Mouse (Mus musculus): ENCODE results near the gene Cnpy3. TPM values are rescaled to one million over a fixed set of nuclear protein-coding genes. Genes with fewer than 3 reads are reported as not detected.

Gene Cnpy3
- polyA plus RNA-seq, 1 experiment from 2014 or later: 78.2 TPM

DNA sequence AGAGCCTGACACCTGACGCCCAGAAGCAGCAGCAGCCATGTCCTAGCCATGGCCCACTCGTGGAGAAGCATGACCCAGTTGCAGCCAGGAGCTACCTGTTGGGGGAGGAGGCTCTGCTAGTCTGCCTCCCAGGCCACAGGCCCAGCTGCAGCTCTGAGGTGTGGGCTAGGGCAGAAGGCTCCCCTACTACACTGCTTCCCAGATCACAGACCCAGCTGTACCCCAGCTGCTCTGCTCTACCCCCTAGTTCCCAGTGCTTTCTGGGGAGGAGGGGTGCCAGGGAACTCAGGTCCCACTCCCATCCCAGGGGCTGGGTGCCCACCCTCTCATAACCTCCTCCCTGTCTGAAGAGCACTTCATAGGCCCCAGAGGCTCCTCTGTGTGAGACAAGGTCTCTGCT, 11.5 kb upstream of the Cnpy3 start, which contains the start of gene Ptcra:
Gene Ptcra (minus strand): TSS at position 169 of the 400 bp plus-strand sequence.
- H3K4me1 ChIP-seq: no peaks in the 10 kb centered on the region
- H3K27me3 ChIP-seq: no peaks in the 10 kb centered on the region
- H3K36me3 ChIP-seq: no peaks in the 10 kb centered on the region
- 63% methylated on average over 2 of the region's 2 CpGs for WGBS
- H3K27ac ChIP-seq (replicated peaks): no peak within 1 kb of the TSS
- no peak within 1 kb of the TSS for H3K4me3 ChIP-seq (replicated peaks)
- 0 out of 2 replicates have a peak, but pooled peaks have one; percentile 15 for ATAC-seq (ENCODE audit: insufficient number of reproducible peaks, low FRiP score, low TSS enrichment, low read depth)
- no peaks in the 10 kb centered on the region for H3K9me3 ChIP-seq (replicated peaks)
- no peak within 1 kb of the TSS for H3K9ac ChIP-seq
- no peak within 1 kb of the TSS for H3K4me2 ChIP-seq (replicated peaks)

- H3K27ac ChIP-seq (replicated peaks): no peak overlapping the region
- 58% methylated on average over 12 of the region's 12 CpGs for WGBS
Observed at GRCm38 (mm10) chr17:46758753-46759152, 6.7 kb upstream of the Cnpy3 start.

GRCm38 (mm10) chr17:46751056-46751793, 789 bp downstream of the Cnpy3 start:
- Histone ChIP-seq H3K9ac (peak overlapping the region; percentile 57), H3K27me3 (no peaks in the 10 kb centered on the region), H3K9me3 (replicated peaks) (no peaks in the 10 kb centered on the region), H3K4me3 (replicated peaks) (peak overlapping the region; percentile 80), H3K27ac (replicated peaks) (peak overlapping the region; percentile 92), H3K4me1 (peaks cover 11% of the 10 kb centered on the region), H3K4me2 (replicated peaks) (peak overlapping the region; percentile 73), H3K36me3 (peaks cover 8% of the 10 kb centered on the region; the same call in 1 of the 2 replicates)
- 20% methylated on average over 16 of the region's 16 CpGs for WGBS
- peak; percentile 17; the same call in 1 of the 2 replicates for ATAC-seq (ENCODE audit: insufficient number of reproducible peaks, low FRiP score, low TSS enrichment, low read depth)

More at GRCm38 (mm10) chr17:46758753-46759152, 6.7 kb upstream of the Cnpy3 start:
- no peaks in the 10 kb centered on the region for H3K4me1 ChIP-seq
- no peak overlapping the region for H3K4me2 ChIP-seq (replicated peaks)
- no peaks in the 10 kb centered on the region for H3K9me3 ChIP-seq (replicated peaks)
- no peaks in the 10 kb centered on the region for H3K36me3 ChIP-seq
- no peak for ATAC-seq (ENCODE audit: insufficient number of reproducible peaks, low FRiP score, low TSS enrichment, low read depth)
- H3K9ac ChIP-seq: no peak overlapping the region
- H3K4me3 ChIP-seq (replicated peaks): no peak overlapping the region
- H3K27me3 ChIP-seq: no peaks in the 10 kb centered on the region

- Histone ChIP-seq H3K4me1 (peaks cover 11% of the 10 kb centered on the region), H3K4me3 (replicated peaks) (peak overlapping the region; percentile 80), H3K9ac (peak overlapping the region; percentile 57), H3K36me3 (peaks cover 8% of the 10 kb centered on the region; the same call in 1 of the 2 replicates), H3K27ac (replicated peaks) (peak overlapping the region; percentile 92), H3K4me2 (replicated peaks) (peak overlapping the region; percentile 73), H3K9me3 (replicated peaks) (no peaks in the 10 kb centered on the region), H3K27me3 (no peaks in the 10 kb centered on the region)
- WGBS: 89% methylated on average over 4 of the region's 4 CpGs
- no peak for ATAC-seq (ENCODE audit: insufficient number of reproducible peaks, low FRiP score, low TSS enrichment, low read depth)
Observed at GRCm38 (mm10) chr17:46750580-46750979, 1.4 kb downstream of the Cnpy3 start.

GRCm38 (mm10) chr17:46749282-46749681, 2.7 kb downstream of the Cnpy3 start:
- Histone ChIP-seq H3K9ac (no peak overlapping the region), H3K27ac (replicated peaks) (no peak overlapping the region), H3K4me1 (peaks cover 11% of the 10 kb centered on the region), H3K4me2 (replicated peaks) (no peak overlapping the region), H3K36me3 (peaks cover 15% of the 10 kb centered on the region), H3K9me3 (replicated peaks) (no peaks in the 10 kb centered on the region), H3K4me3 (replicated peaks) (no peak overlapping the region), H3K27me3 (no peaks in the 10 kb centered on the region)
- ATAC-seq (ENCODE audit: insufficient number of reproducible peaks, low FRiP score, low TSS enrichment, low read depth): no peak
- 88% methylated on average over 5 of the region's 5 CpGs for WGBS

DNA sequence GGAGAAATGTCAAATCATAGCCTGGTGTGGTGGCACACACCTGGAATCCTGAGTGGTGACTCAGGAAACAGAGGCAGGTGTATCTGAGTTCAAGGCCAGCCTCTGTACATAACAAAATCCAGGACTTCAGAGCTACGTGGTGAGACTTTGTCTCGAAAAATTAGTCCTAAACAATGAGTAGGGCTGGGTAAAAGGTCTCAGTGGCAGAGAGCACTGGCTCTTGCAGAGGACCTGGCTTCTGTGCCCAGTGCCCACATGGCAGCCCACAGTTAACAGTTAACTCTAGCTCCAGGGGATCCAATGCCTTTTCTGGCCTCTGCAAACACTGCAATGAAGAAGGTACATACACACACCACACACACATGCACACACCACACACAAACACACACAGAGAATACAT, 4.2 kb downstream of the Cnpy3 start:
- 92% methylated on average over 2 of the region's 2 CpGs for WGBS
- no peak overlapping the region for H3K4me3 ChIP-seq (replicated peaks)
- ATAC-seq (ENCODE audit: insufficient number of reproducible peaks, low FRiP score, low TSS enrichment, low read depth): no peak

DNA sequence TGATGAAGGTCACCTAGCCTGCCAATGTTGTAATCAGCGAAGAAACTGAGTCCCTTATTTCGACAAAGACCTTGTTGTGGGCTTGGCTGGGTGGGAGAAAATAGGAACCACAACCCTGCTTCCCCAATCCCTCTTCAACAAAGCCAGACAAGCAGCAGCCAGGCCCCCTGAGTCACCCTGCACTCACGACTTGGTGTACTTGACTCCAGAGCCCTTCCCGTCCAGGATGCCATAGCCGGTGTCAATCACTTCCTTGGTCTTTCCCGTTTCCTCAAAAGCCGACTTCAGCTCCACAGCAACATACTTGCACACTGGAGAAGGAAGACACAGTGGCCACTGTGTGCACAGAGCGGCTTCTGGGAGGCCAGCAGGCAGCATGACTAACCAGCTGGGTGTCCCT, 4.8 kb downstream of the Cnpy3 start:
- Histone ChIP-seq H3K4me1 (peaks cover 7% of the 10 kb centered on the region), H3K27me3 (no peaks in the 10 kb centered on the region), H3K4me3 (replicated peaks) (no peak overlapping the region), H3K4me2 (replicated peaks) (no peak overlapping the region), H3K9me3 (replicated peaks) (no peaks in the 10 kb centered on the region), H3K27ac (replicated peaks) (no peak overlapping the region), H3K36me3 (peaks cover 32% of the 10 kb centered on the region), H3K9ac (no peak overlapping the region)
- 74% methylated on average over 8 of the region's 8 CpGs for WGBS
- no peak for ATAC-seq (ENCODE audit: insufficient number of reproducible peaks, low FRiP score, low TSS enrichment, low read depth)

More for the DNA sequence above, 4.2 kb downstream of the Cnpy3 start:
- Histone ChIP-seq H3K9me3 (replicated peaks) (no peaks in the 10 kb centered on the region), H3K4me2 (replicated peaks) (no peak overlapping the region), H3K9ac (no peak overlapping the region), H3K27ac (replicated peaks) (no peak overlapping the region), H3K4me1 (peaks cover 11% of the 10 kb centered on the region), H3K27me3 (no peaks in the 10 kb centered on the region), H3K36me3 (peaks cover 30% of the 10 kb centered on the region)

DNA sequence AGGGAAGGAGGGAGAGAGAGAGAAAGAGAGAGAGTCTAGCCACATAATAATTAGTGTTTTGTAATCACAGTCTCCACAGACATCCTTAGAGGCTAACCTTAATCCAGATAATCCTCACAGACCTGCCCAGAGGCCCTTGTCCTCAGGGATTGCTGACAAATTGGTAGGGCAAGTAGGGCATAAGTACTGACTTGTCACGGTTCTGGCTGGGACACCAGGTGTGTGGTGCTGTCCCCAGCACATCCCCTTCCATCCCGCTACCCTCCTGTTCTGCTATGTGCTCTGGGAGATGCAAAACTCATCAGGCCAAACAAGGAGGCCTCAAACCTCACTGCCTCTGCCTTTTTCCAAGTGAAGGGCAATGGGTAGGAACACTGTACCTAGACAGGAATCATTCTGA, 6.5 kb downstream of the Cnpy3 start:
- Histone ChIP-seq H3K9me3 (replicated peaks) (no peaks in the 10 kb centered on the region), H3K36me3 (peaks cover 36% of the 10 kb centered on the region), H3K4me2 (replicated peaks) (no peak overlapping the region), H3K9ac (no peak overlapping the region), H3K4me1 (peaks cover under 1% of the 10 kb centered on the region; the same call in 1 of the 2 replicates), H3K27me3 (no peaks in the 10 kb centered on the region), H3K4me3 (replicated peaks) (no peak overlapping the region), H3K27ac (replicated peaks) (no peak overlapping the region)
- 59% methylated on average over 2 of the region's 2 CpGs for WGBS
- no peak for ATAC-seq (ENCODE audit: insufficient number of reproducible peaks, low FRiP score, low TSS enrichment, low read depth)

DNA sequence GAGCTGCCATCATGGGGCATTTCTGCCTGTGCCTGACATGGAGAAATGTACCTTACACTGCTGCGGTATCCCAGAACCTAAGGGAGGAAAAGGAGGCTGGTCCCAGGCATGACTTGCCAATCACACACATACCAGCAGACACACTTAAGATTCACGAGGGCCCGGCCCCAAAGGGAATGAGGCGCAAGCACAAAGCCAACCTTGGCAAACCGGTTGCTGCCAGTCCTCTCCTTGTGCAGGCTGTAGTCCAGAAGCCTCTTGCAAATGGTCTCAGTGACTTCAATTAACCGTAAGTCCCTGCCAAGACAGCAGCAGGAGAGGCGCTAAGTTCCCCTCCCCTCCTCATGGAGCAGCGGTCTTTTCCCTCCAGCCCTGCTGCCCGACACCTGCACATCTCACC, 9.0 kb downstream of the Cnpy3 start:
- H3K4me1 ChIP-seq: no peaks in the 10 kb centered on the region
- peaks cover 36% of the 10 kb centered on the region for H3K36me3 ChIP-seq
- no peaks in the 10 kb centered on the region for H3K9me3 ChIP-seq (replicated peaks)
- no peaks in the 10 kb centered on the region for H3K27me3 ChIP-seq
- no peak overlapping the region for H3K9ac ChIP-seq
- no peak overlapping the region for H3K4me2 ChIP-seq (replicated peaks)
- no peak overlapping the region for H3K27ac ChIP-seq (replicated peaks)
- H3K4me3 ChIP-seq (replicated peaks): no peak overlapping the region
- 84% methylated on average over 9 of the region's 9 CpGs for WGBS
- ATAC-seq (ENCODE audit: insufficient number of reproducible peaks, low FRiP score, low TSS enrichment, low read depth): no peak

DNA sequence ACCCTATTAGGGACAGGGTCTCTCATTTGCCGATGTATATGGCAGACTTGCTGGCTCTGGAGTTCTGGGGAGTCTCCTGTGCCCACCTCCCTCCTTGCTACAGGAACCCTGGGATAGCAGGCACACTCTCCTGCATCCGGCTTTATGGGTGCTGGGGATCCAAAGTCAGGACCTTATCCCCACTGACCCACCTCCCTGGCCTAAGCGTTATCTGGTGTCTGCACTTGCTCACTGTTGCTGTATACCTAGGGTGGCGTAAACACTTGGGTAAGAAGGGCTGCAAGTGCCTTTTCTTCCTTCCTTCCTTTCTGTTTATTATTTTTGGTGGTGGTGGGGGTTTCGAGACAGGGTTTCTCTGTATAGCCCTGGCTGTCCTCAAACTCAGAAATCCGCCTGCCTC, 10.7 kb downstream of the Cnpy3 start:
- WGBS: 92% methylated on average over 6 of the region's 6 CpGs
- Histone ChIP-seq H3K27me3 (no peaks in the 10 kb centered on the region), H3K4me2 (replicated peaks) (no peak overlapping the region), H3K9ac (no peak overlapping the region), H3K9me3 (replicated peaks) (no peaks in the 10 kb centered on the region), H3K27ac (replicated peaks) (no peak overlapping the region), H3K4me3 (replicated peaks) (no peak overlapping the region), H3K4me1 (no peaks in the 10 kb centered on the region), H3K36me3 (peaks cover 36% of the 10 kb centered on the region)
- ATAC-seq (ENCODE audit: insufficient number of reproducible peaks, low FRiP score, low TSS enrichment, low read depth): no peak

DNA sequence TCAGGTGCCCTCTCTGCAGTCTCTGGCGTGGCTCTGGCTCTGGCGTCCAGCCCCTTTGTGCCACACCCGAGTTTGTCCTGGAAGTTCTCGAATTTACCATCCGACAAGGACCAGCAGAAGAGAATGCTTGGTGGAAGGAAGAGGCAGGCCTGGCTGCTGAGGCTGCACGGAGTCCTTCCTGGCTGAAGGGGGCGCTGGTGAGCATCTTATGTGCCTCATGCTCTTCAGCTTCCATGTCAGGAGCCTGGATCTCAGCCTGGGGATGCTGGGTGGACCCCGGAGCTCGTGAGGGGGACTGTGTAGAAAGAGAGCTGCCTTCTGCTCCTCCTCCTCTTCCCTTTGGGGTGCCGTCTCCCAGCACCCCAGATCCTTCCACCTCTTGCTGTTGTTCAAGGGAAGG, 15.9 kb downstream of the Cnpy3 start:
- Histone ChIP-seq H3K36me3 (peaks cover 22% of the 10 kb centered on the region), H3K4me1 (no peaks in the 10 kb centered on the region), H3K27me3 (no peaks in the 10 kb centered on the region), H3K4me3 (replicated peaks) (no peak overlapping the region), H3K27ac (replicated peaks) (no peak overlapping the region), H3K9me3 (replicated peaks) (no peaks in the 10 kb centered on the region), H3K4me2 (replicated peaks) (no peak overlapping the region), H3K9ac (no peak overlapping the region)
- ATAC-seq (ENCODE audit: insufficient number of reproducible peaks, low FRiP score, low TSS enrichment, low read depth): no peak
- WGBS: 58% methylated on average over 9 of the region's 10 CpGs

- Histone ChIP-seq H3K36me3 (peaks cover 22% of the 10 kb centered on the region), H3K9me3 (replicated peaks) (no peaks in the 10 kb centered on the region), H3K27me3 (no peaks in the 10 kb centered on the region), H3K9ac (no peak overlapping the region), H3K27ac (replicated peaks) (no peak overlapping the region), H3K4me3 (replicated peaks) (no peak overlapping the region), H3K4me1 (no peaks in the 10 kb centered on the region), H3K4me2 (replicated peaks) (no peak overlapping the region)
- WGBS: 81% methylated on average over 7 of the region's 7 CpGs
- ATAC-seq (ENCODE audit: insufficient number of reproducible peaks, low FRiP score, low TSS enrichment, low read depth): no peak
Observed at GRCm38 (mm10) chr17:46735287-46735686, 16.7 kb downstream of the Cnpy3 start.
